Mouse (Mus musculus) frontal cortex, postnatal 25 days (tissue): ENCODE results near the gene Fbln2.

Experiments
- DNase-seq, 2 experiments: peaks; one replicate each; pipeline ENCODE4 v3.0.0; 2022; ENCODE audit warnings: low spot score in 2 of 2

The Fbln2 gene

GRCm38 (mm10) chr6:91192851-91193545, 19.3 kb upstream of the Fbln2 start:
- no peak for DNase-seq

- DNase-seq: no peak
Observed at GRCm38 (mm10) chr6:91198456-91198855, 13.8 kb upstream of the Fbln2 start.

- DNase-seq: peak; percentile 31 to 46
Observed at GRCm38 (mm10) chr6:91200429-91201188, 11.6 kb upstream of the Fbln2 start.

GRCm38 (mm10) chr6:91201881-91202341, 10.3 kb upstream of the Fbln2 start:
- DNase-seq: no peak

GRCm38 (mm10) chr6:91202571-91202970, 9.7 kb upstream of the Fbln2 start:
- no peak for DNase-seq

- DNase-seq: no peak
Observed at GRCm38 (mm10) chr6:91205346-91205745, 6.9 kb upstream of the Fbln2 start.

- no peak for DNase-seq
Observed at GRCm38 (mm10) chr6:91205791-91206190, 6.5 kb upstream of the Fbln2 start.

- no peak for DNase-seq
Observed at GRCm38 (mm10) chr6:91207491-91207890, 4.8 kb upstream of the Fbln2 start.

GRCm38 (mm10) chr6:91209780-91210179, 2.5 kb upstream of the Fbln2 start:
- no peak for DNase-seq

- no peak for DNase-seq
Observed at GRCm38 (mm10) chr6:91210852-91211251, 1.4 kb upstream of the Fbln2 start.

GRCm38 (mm10) chr6:91212571-91212970, 316 bp downstream of the Fbln2 start:
- no peak for DNase-seq

- no peak for DNase-seq
Observed at GRCm38 (mm10) chr6:91213287-91214218, 1.3 kb downstream of the Fbln2 start.

GRCm38 (mm10) chr6:91215454-91215853, 3.2 kb downstream of the Fbln2 start:
- no peak for DNase-seq

GRCm38 (mm10) chr6:91218445-91218844, 6.2 kb downstream of the Fbln2 start:
- DNase-seq: no peak

GRCm38 (mm10) chr6:91218871-91219270, 6.6 kb downstream of the Fbln2 start:
- DNase-seq: no peak

GRCm38 (mm10) chr6:91220062-91220461, 7.8 kb downstream of the Fbln2 start:
- no peak for DNase-seq

- DNase-seq: no peak
Observed at GRCm38 (mm10) chr6:91221094-91221493, 8.8 kb downstream of the Fbln2 start.

- DNase-seq: no peak
Observed at GRCm38 (mm10) chr6:91222694-91223346, 10.6 kb downstream of the Fbln2 start.

- no peak for DNase-seq
Observed at GRCm38 (mm10) chr6:91224939-91225338, 12.7 kb downstream of the Fbln2 start.

GRCm38 (mm10) chr6:91225346-91225745, 13.1 kb downstream of the Fbln2 start:
- no peak for DNase-seq

- no peak for DNase-seq
Observed at GRCm38 (mm10) chr6:91226058-91226457, 13.8 kb downstream of the Fbln2 start.

GRCm38 (mm10) chr6:91228980-91229379, 16.7 kb downstream of the Fbln2 start:
- DNase-seq: no peak
